Mouse (Mus musculus): ENCODE results near the gene Olfr1494. TPM values are rescaled to one million over a fixed set of nuclear protein-coding genes. Genes with fewer than 3 reads are reported as not detected.

The Olfr1494 gene
- polyA plus RNA-seq, 1 experiment from 2014 or later = not detected

Other genes with a start within 250 kb of the Olfr1494 start
- not detected in 2 replicates for gene Olfr1477, start 239.2 kb upstream of the Olfr1494 start, polyA plus RNA-seq (2015; fragmentation: Nextera tagmentation; extraction: Ambion mirVana)
- gene Olfr1480, start 211.8 kb upstream of the Olfr1494 start, polyA plus RNA-seq (2015; fragmentation: Nextera tagmentation; extraction: Ambion mirVana) = not detected in 2 replicates
- gene Olfr1484, start 156.2 kb upstream of the Olfr1494 start, polyA plus RNA-seq (2015; fragmentation: Nextera tagmentation; extraction: Ambion mirVana) = not detected in 2 replicates
- not detected in 2 replicates for gene Olfr1487, start 122.4 kb upstream of the Olfr1494 start, polyA plus RNA-seq (2015; fragmentation: Nextera tagmentation; extraction: Ambion mirVana)
- gene Olfr1489, start 108.1 kb upstream of the Olfr1494 start, polyA plus RNA-seq (2015; fragmentation: Nextera tagmentation; extraction: Ambion mirVana) = not detected in 2 replicates
- gene Olfr1490, start 88.6 kb upstream of the Olfr1494 start, polyA plus RNA-seq (2015; fragmentation: Nextera tagmentation; extraction: Ambion mirVana) = not detected in 2 replicates
- gene Olfr1491, start 42.5 kb upstream of the Olfr1494 start, polyA plus RNA-seq (2015; fragmentation: Nextera tagmentation; extraction: Ambion mirVana) = not detected in 2 replicates
- not detected in 2 replicates for gene Olfr1493-ps1, start 16.4 kb upstream of the Olfr1494 start, polyA plus RNA-seq (2015; fragmentation: Nextera tagmentation; extraction: Ambion mirVana)
- gene Olfr1495, start 24.9 kb downstream of the Olfr1494 start, polyA plus RNA-seq (2015; fragmentation: Nextera tagmentation; extraction: Ambion mirVana) = not detected in 2 replicates
- gene Olfr1496, start 38.1 kb downstream of the Olfr1494 start, polyA plus RNA-seq (2015; fragmentation: Nextera tagmentation; extraction: Ambion mirVana) = not detected in 2 replicates
- not detected in 2 replicates for gene Olfr1497, start 58.5 kb downstream of the Olfr1494 start, polyA plus RNA-seq (2015; fragmentation: Nextera tagmentation; extraction: Ambion mirVana)
- gene Olfr1499, start 79.7 kb downstream of the Olfr1494 start, polyA plus RNA-seq (2015; fragmentation: Nextera tagmentation; extraction: Ambion mirVana) = not detected in 2 replicates
- gene Olfr1500, start 90.8 kb downstream of the Olfr1494 start, polyA plus RNA-seq (2015; fragmentation: Nextera tagmentation; extraction: Ambion mirVana) = not detected in 2 replicates
- gene Olfr1501, start 111.0 kb downstream of the Olfr1494 start, polyA plus RNA-seq (2015; fragmentation: Nextera tagmentation; extraction: Ambion mirVana) = not detected in 2 replicates
- gene Olfr1502, start 122.1 kb downstream of the Olfr1494 start, polyA plus RNA-seq (2015; fragmentation: Nextera tagmentation; extraction: Ambion mirVana) = not detected in 2 replicates
- gene Olfr1504, start 158.2 kb downstream of the Olfr1494 start, polyA plus RNA-seq (2015; fragmentation: Nextera tagmentation; extraction: Ambion mirVana) = not detected in 2 replicates
- gene Olfr1505, start 173.8 kb downstream of the Olfr1494 start, polyA plus RNA-seq (2015; fragmentation: Nextera tagmentation; extraction: Ambion mirVana) = not detected in 2 replicates